Mouse (Mus musculus): Measurements from ENCODE around the gene Lsamp. TPM values are rescaled to one million over a fixed set of nuclear protein-coding genes. Genes with fewer than 3 reads are reported as not detected.

The Lsamp gene
- polyA plus RNA-seq, 1 experiment from 2014 or later = 1.5 TPM

DNA sequence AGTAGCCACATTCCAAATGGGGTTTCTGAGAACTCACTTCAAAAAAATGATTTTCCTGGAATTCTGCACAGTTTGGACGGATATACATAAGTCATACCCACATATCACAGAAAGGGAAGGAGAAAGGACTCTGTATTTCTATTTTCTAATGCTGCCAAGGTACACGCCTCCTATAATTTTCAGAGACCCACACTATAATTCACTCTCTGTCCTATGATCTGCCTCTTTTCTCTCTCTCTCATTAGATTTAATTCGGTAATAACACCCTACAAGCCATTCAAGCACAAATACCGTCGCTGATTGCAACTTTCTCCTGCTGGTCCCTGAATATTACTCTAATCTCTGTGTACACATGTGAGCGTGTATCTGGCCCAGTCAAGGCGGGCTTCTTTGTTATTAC, 311.1 kb downstream of the Lsamp start:
- no peaks in the 10 kb centered on the region for H3K36me3 ChIP-seq (ENCODE audit: control insufficient read depth, insufficient read depth)
- no peaks in the 10 kb centered on the region for H3K4me1 ChIP-seq (replicated peaks; ENCODE audit: control insufficient read depth, insufficient read depth, low read length)
- ATAC-seq = no peak
- H3K27ac ChIP-seq (ENCODE audit: low read depth, low read length) = no peak overlapping the region
- no peaks in the 10 kb centered on the region for H3K9me3 ChIP-seq (ENCODE audit: control insufficient read depth)
- H3K4me3 ChIP-seq (ENCODE audit: low read depth, low read length) = no peak overlapping the region
- no peak overlapping the region for H3K4me2 ChIP-seq (replicated peaks; ENCODE audit: low read depth)
- no peak for TF ChIP-seq CTCF (IDR thresholded peaks at IDR 0.05; ENCODE audit: low read depth)
- H3K9ac ChIP-seq (ENCODE audit: low read depth, low read length) = no peak overlapping the region
- WGBS = 54% methylated on average over 7 of the region's 7 CpGs
- no peaks in the 10 kb centered on the region for H3K27me3 ChIP-seq (replicated peaks; ENCODE audit: control insufficient read depth, insufficient read depth, low read length)

DNA sequence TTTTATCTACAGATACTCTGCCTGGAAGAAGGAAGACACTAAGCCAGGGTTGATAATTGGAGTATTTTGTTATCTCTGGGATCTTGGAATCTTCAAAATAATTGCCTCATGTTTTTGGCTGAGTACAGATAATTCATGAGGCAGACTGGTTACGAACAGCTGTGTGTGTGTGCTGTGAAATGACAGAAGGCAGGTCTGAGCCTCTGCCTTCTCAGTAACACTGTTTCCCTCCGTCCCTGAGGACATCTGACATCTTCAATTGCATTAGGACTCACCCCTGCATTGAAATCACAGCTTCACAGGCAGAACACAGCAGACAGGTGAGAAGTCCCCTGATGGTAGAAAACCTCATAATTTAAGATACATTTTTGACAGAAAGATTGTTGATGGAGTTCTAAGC, 323.5 kb downstream of the Lsamp start:
- Histone ChIP-seq H3K36me3 (ENCODE audit: control insufficient read depth, insufficient read depth) (no peaks in the 10 kb centered on the region), H3K4me3 (ENCODE audit: low read depth, low read length) (no peak overlapping the region), H3K4me2 (replicated peaks; ENCODE audit: low read depth) (no peak overlapping the region), H3K4me1 (replicated peaks; ENCODE audit: control insufficient read depth, insufficient read depth, low read length) (no peaks in the 10 kb centered on the region), H3K9ac (ENCODE audit: low read depth, low read length) (no peak overlapping the region), H3K27ac (ENCODE audit: low read depth, low read length) (no peak overlapping the region), H3K9me3 (ENCODE audit: control insufficient read depth) (no peaks in the 10 kb centered on the region), H3K27me3 (replicated peaks; ENCODE audit: control insufficient read depth, insufficient read depth, low read length) (no peaks in the 10 kb centered on the region)
- no peak for ATAC-seq
- WGBS = 39% methylated on average over 2 of the region's 2 CpGs
- TF ChIP-seq CTCF (IDR thresholded peaks at IDR 0.05; ENCODE audit: low read depth) = no peak

DNA sequence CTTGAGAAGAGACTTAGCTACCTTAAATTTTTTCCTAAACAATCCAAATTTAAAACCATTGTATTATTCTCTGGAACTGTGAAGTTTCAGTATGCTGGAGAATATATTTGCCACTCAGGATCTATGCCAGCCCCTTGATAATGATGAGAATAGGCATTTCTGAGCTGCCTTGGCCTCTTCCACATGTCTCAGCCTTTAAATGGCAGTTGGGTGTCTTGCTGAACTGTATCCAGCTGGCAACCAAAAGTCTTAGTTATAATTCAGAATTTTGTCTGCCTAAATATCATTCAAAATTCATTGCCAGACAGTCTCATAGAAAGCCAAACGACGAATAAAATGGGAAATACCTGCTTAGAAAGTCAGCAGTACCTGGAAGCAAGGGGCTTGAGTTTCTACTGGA, 332.0 kb downstream of the Lsamp start:
- H3K27ac ChIP-seq (ENCODE audit: low read depth, low read length) = no peak overlapping the region
- no peak overlapping the region for H3K4me3 ChIP-seq (ENCODE audit: low read depth, low read length)
- no peak for ATAC-seq
- no peak overlapping the region for H3K4me2 ChIP-seq (replicated peaks; ENCODE audit: low read depth)
- TF ChIP-seq CTCF (IDR thresholded peaks at IDR 0.05; ENCODE audit: low read depth) = no peak
- H3K4me1 ChIP-seq (replicated peaks; ENCODE audit: control insufficient read depth, insufficient read depth, low read length) = no peaks in the 10 kb centered on the region
- no peaks in the 10 kb centered on the region for H3K36me3 ChIP-seq (ENCODE audit: control insufficient read depth, insufficient read depth)
- H3K9me3 ChIP-seq (ENCODE audit: control insufficient read depth) = no peaks in the 10 kb centered on the region
- H3K27me3 ChIP-seq (replicated peaks; ENCODE audit: control insufficient read depth, insufficient read depth, low read length) = no peaks in the 10 kb centered on the region
- WGBS = 79% methylated on average over 2 of the region's 2 CpGs
- H3K9ac ChIP-seq (ENCODE audit: low read depth, low read length) = no peak overlapping the region

DNA sequence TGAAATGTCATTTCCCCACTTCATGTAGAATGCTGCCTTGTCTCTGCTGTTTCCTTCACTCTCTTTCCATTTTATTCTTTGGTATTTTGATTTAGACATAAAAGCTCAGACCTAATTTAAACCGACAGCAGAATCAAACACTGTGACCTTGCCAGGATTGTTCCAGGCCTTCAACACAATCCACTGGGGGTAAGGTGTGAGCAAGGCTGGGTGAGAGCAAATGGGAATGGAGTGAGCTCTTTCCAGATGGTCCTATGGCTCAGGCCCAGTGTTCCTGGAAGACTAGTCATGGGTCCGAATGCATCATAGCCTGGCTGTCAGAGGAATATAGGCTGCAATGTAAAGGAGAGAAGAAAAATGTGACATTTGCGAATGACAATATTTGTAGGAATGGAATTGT, 340.6 kb downstream of the Lsamp start:
- no peak for TF ChIP-seq CTCF (IDR thresholded peaks at IDR 0.05; ENCODE audit: low read depth)
- Histone ChIP-seq H3K27ac (ENCODE audit: low read depth, low read length) (no peak overlapping the region), H3K36me3 (ENCODE audit: control insufficient read depth, insufficient read depth) (no peaks in the 10 kb centered on the region), H3K9ac (ENCODE audit: low read depth, low read length) (no peak overlapping the region), H3K4me1 (replicated peaks; ENCODE audit: control insufficient read depth, insufficient read depth, low read length) (no peaks in the 10 kb centered on the region), H3K27me3 (replicated peaks; ENCODE audit: control insufficient read depth, insufficient read depth, low read length) (no peaks in the 10 kb centered on the region), H3K4me2 (replicated peaks; ENCODE audit: low read depth) (no peak overlapping the region), H3K9me3 (ENCODE audit: control insufficient read depth) (no peaks in the 10 kb centered on the region), H3K4me3 (ENCODE audit: low read depth, low read length) (no peak overlapping the region)
- WGBS = 87% methylated on average over 3 of the region's 3 CpGs
- no peak for ATAC-seq

DNA sequence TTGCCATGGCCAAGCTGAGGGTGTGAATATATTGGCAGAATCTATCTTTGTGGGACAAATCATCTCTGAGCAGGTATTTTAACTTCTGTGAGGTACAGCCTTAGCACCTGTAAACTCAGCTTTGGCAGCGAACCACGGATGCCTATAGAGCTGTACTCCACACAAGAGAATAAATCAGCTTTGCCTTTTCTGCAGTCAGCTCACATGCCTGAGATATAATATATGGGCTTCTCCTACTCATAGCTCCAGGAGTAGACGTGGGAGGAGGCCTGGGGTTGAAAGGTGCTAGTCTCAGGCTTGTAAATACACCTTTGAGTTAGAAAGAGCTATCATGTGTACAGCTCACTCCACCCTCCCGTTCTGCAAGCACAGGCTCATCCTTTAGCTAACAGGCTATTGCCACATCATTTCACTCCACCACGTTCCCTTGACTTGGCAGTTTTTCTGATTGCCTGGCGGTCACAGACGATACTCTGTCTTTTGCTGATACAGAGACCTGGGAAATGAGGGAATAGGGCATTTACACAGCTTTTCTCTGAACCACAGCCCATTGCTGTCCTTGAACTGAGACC, 344.2 kb downstream of the Lsamp start:
- Histone ChIP-seq H3K27me3 (replicated peaks; ENCODE audit: control insufficient read depth, insufficient read depth, low read length) (no peaks in the 10 kb centered on the region), H3K4me1 (replicated peaks; ENCODE audit: control insufficient read depth, insufficient read depth, low read length) (no peaks in the 10 kb centered on the region), H3K4me3 (ENCODE audit: low read depth, low read length) (no peak overlapping the region), H3K9ac (ENCODE audit: low read depth, low read length) (no peak overlapping the region), H3K27ac (ENCODE audit: low read depth, low read length) (no peak overlapping the region), H3K4me2 (replicated peaks; ENCODE audit: low read depth) (no peak overlapping the region), H3K9me3 (ENCODE audit: control insufficient read depth) (no peaks in the 10 kb centered on the region), H3K36me3 (ENCODE audit: control insufficient read depth, insufficient read depth) (no peaks in the 10 kb centered on the region)
- no peak for ATAC-seq
- no peak for TF ChIP-seq CTCF (IDR thresholded peaks at IDR 0.05; ENCODE audit: low read depth)
- 67% methylated on average over 7 of the region's 7 CpGs for WGBS

DNA sequence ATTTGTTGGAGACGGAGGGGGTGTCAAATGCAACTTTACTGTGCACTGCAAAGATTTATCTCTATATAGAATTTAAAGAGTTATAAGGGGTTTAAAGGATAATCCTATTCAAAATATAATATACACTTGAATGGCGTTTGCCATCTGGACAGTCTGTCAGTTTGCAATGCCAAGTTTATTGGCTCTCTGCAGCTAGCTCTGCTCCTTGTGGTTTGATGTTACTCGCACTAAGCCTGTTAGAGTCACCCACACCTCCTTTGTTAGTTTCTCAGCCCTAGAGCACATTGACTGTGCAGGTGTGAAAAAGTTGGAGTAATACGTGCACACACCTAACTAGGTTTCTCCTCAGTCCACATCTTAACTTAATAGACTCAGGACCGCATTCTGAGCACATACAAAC, 385.5 kb downstream of the Lsamp start:
- no peak for TF ChIP-seq CTCF (IDR thresholded peaks at IDR 0.05; ENCODE audit: low read depth)
- WGBS = 70% methylated on average over 5 of the region's 5 CpGs
- no peaks in the 10 kb centered on the region for H3K4me1 ChIP-seq (replicated peaks; ENCODE audit: control insufficient read depth, insufficient read depth, low read length)
- H3K27ac ChIP-seq (ENCODE audit: low read depth, low read length) = no peak overlapping the region
- H3K27me3 ChIP-seq (replicated peaks; ENCODE audit: control insufficient read depth, insufficient read depth, low read length) = no peaks in the 10 kb centered on the region
- H3K4me3 ChIP-seq (ENCODE audit: low read depth, low read length) = no peak overlapping the region
- H3K4me2 ChIP-seq (replicated peaks; ENCODE audit: low read depth) = no peak overlapping the region
- no peak for ATAC-seq
- no peaks in the 10 kb centered on the region for H3K36me3 ChIP-seq (ENCODE audit: control insufficient read depth, insufficient read depth)
- no peaks in the 10 kb centered on the region for H3K9me3 ChIP-seq (ENCODE audit: control insufficient read depth)
- no peak overlapping the region for H3K9ac ChIP-seq (ENCODE audit: low read depth, low read length)

DNA sequence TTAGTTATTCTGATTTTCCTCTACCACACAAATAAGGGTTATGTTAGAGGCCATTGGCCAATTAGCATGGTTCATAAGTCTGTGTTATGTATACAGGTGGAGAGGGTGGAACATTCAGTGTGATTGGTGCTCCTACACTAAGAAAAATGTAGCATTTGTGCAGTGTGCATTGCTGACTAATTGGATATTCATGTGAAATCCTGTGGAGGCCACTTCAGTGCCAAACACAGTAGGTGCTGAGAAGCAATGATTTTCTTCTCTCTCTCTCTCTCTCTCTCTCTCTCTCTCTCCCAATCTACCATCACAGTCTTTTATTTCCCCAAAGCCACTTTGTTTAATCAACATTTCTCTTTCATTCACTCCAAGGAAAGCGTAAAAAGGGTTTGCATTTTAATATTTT, 387.1 kb downstream of the Lsamp start:
- no peak overlapping the region for H3K27ac ChIP-seq (ENCODE audit: low read depth, low read length)
- H3K27me3 ChIP-seq (replicated peaks; ENCODE audit: control insufficient read depth, insufficient read depth, low read length) = no peaks in the 10 kb centered on the region
- no peak overlapping the region for H3K4me3 ChIP-seq (ENCODE audit: low read depth, low read length)
- no peak for TF ChIP-seq CTCF (IDR thresholded peaks at IDR 0.05; ENCODE audit: low read depth)
- H3K9ac ChIP-seq (ENCODE audit: low read depth, low read length) = no peak overlapping the region
- ATAC-seq = no peak
- H3K9me3 ChIP-seq (ENCODE audit: control insufficient read depth) = no peaks in the 10 kb centered on the region
- no peaks in the 10 kb centered on the region for H3K36me3 ChIP-seq (ENCODE audit: control insufficient read depth, insufficient read depth)
- H3K4me1 ChIP-seq (replicated peaks; ENCODE audit: control insufficient read depth, insufficient read depth, low read length) = no peaks in the 10 kb centered on the region
- no peak overlapping the region for H3K4me2 ChIP-seq (replicated peaks; ENCODE audit: low read depth)
- 85% methylated on average over 1 of the region's 1 CpGs for WGBS
